Mouse (Mus musculus): Measurements from ENCODE around the gene Reck.

- TF ChIP-seq CTCF (conservative IDR thresholded peaks at IDR 0.05; ENCODE audit: insufficient read depth, insufficient read length, low read depth, low read length) (no peak), POLR2A (IDR thresholded peaks at IDR 0.05; ENCODE audit: low read depth, low read length) (no peak)
These were observed 104.9 kb downstream of the Reck start for GRCm38 (mm10) chr4:43980236-43980635.
